Mouse (Mus musculus) Patski (cell line): Measurements from ENCODE around the gene Nos1. TPM values are rescaled to one million over a fixed set of nuclear protein-coding genes. Genes with fewer than 3 reads are reported as not detected.

Source experiments
- ATAC-seq: fragments of 100-300 bp; one replicate; pipeline ENCODE4 v1.8.0; 2021
- CTCF ChIA-PET: fragments of 350-600 bp; sonication (Branson Sonifier 250); formaldehyde crosslinking; loops from one replicate; lab custom pipeline; 2022; ENCODE audit warnings: inconsistent platforms; lab: Charles Lee
- POLR2A ChIA-PET: fragments of 350-600 bp; sonication (Branson Sonifier 250); formaldehyde crosslinking; loops from one replicate; lab custom pipeline; 2022; ENCODE audit warnings: antibody characterized with exemption, inconsistent platforms; lab: Charles Lee
- DNase-seq: peaks from one replicate; pipeline ENCODE4 v3.0.0-alpha.2; 2011; ENCODE audit warnings: low read depth, low spot score
- H3K27me3 ChIP-seq: fragments of 371-371 bp; one replicate; pipeline ENCODE4 v1.5.1; 2021
- CTCF ChIP-seq: fragments of 100-300 bp; IDR thresholded peaks from one replicate; pipeline ENCODE4 v1.5.1; 2021
- in situ Hi-C: fragments of 300-500 bp; cut with MboI; formaldehyde crosslinking; loops from 3 replicates; pipeline ENCODE4 v1.11.1; 2018; ENCODE audit warnings: low pct_unique_long_range_greater_than_20kb, mixed read lengths
- polyA plus RNA-seq: library from polyadenylated mRNA; unstranded; gene quantifications from one replicate; pipeline ENCODE4 v1.2.3, GENCODE M21; 2021

Nos1 gene
- polyA plus RNA-seq, 1 experiment from 2014 or later: 0.01 TPM

GRCm38 (mm10) chr5:117978159-117978697 is 197.4 kb downstream of the Nos1 start:
- in situ Hi-C loops: no loop called here
- no peaks in the 10 kb centered on the region for H3K27me3 ChIP-seq
- ChIA-PET POLR2A (no interaction called here), CTCF (interaction anchor here (1.2 kb wide), 1 partner anchor 91 kb away, joined by 3 read pairs; no protein-coding TSS in a partner anchor)
- DNase-seq (no peak), ATAC-seq (no peak)
- TF ChIP-seq CTCF: no peak

DNA sequence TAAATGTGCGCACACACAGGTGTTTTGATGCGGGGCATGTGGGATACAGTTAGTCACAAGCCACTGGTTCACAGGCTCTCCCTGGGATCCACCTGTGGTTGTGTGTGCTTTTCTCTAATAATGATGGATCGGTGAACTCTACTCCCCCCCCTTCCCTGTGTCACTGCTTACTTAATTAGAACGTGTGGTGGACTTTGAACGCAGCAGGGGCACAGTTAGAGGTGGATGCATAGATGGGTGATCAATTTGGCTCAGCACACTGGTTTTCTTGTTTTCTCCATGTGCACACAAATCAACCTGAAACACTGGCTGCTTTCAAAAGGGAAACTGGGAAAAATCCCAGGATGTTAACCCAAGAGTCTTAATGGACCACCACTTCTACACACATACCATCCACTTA is 198.2 kb downstream of the Nos1 start:
- ChIA-PET CTCF (interaction anchor here (1.8 kb wide), 1 partner anchor 91 kb away, joined by 5 read pairs; no protein-coding TSS in a partner anchor), POLR2A (no interaction called here)
- no peak for TF ChIP-seq CTCF
- no peak for ATAC-seq
- in situ Hi-C loops: no loop called here
- no peak for DNase-seq
- no peaks in the 10 kb centered on the region for H3K27me3 ChIP-seq

GRCm38 (mm10) chr5:117980921-117981320 is 200.1 kb downstream of the Nos1 start:
- ATAC-seq (no peak), DNase-seq (no peak)
- no peaks in the 10 kb centered on the region for H3K27me3 ChIP-seq
- in situ Hi-C loops: no loop called here
- ChIA-PET CTCF (interaction anchor here (1.1 to 1.8 kb wide), 2 partner anchors 10 to 89 kb away, joined by 4 to 5 read pairs; no protein-coding TSS in a partner anchor), POLR2A (interaction anchor here (1.2 kb wide), 1 partner anchor 14 kb away, joined by 3 read pairs; no protein-coding TSS in a partner anchor)
- TF ChIP-seq CTCF: no peak

- ChIA-PET CTCF (interaction anchor here (1.5 kb wide), 1 partner anchor 23 kb away, joined by 3 read pairs; no protein-coding TSS in a partner anchor), POLR2A (interaction anchor here (0.6 kb wide), 1 partner anchor 11 kb away, joined by 3 read pairs; no protein-coding TSS in a partner anchor)
- in situ Hi-C loops: no loop called here
- DNase-seq (no peak), ATAC-seq (no peak)
- H3K27me3 ChIP-seq: no peaks in the 10 kb centered on the region
- no peak for TF ChIP-seq CTCF
These were observed 201.1 kb downstream of the Nos1 start for GRCm38 (mm10) chr5:117981943-117982342.

- POLR2A ChIA-PET: no interaction called here
- DNase-seq (no peak), ATAC-seq (no peak)
- in situ Hi-C loops: no loop called here
- no peaks in the 10 kb centered on the region for H3K27me3 ChIP-seq
- no peak for TF ChIP-seq CTCF
- CTCF ChIA-PET: interaction anchor here (1.7 kb wide), 1 partner anchor 83 kb away, joined by 7 read pairs; no protein-coding TSS in a partner anchor
These were observed 205.5 kb downstream of the Nos1 start for GRCm38 (mm10) chr5:117986327-117986726.

GRCm38 (mm10) chr5:117987891-117988290 is 207.1 kb downstream of the Nos1 start:
- DNase-seq: no peak
- CTCF ChIA-PET: interaction anchor here (1.7 kb wide), 1 partner anchor 82 kb away, joined by 7 read pairs; no protein-coding TSS in a partner anchor

GRCm38 (mm10) chr5:117988367-117988766 is 207.5 kb downstream of the Nos1 start:
- POLR2A ChIA-PET: no interaction called here
- no peaks in the 10 kb centered on the region for H3K27me3 ChIP-seq
- DNase-seq: peak; percentile 90
- in situ Hi-C loops: no loop called here
- TF ChIP-seq CTCF: no peak
- CTCF ChIA-PET: interaction anchor here (1.2 kb wide), 1 partner anchor 14 kb away, joined by 3 read pairs; no protein-coding TSS in a partner anchor
- peak; percentile 76 for ATAC-seq

More at GRCm38 (mm10) chr5:117987891-117988290, 207.1 kb downstream of the Nos1 start:
- POLR2A ChIA-PET: interaction anchor here (1.1 kb wide), 1 partner anchor 12 kb away, joined by 3 read pairs; the partner anchor contains the start of gene Fbxo21
- H3K27me3 ChIP-seq: no peaks in the 10 kb centered on the region
- in situ Hi-C loops: no loop called here
- TF ChIP-seq CTCF: no peak
- ATAC-seq: no peak

DNA sequence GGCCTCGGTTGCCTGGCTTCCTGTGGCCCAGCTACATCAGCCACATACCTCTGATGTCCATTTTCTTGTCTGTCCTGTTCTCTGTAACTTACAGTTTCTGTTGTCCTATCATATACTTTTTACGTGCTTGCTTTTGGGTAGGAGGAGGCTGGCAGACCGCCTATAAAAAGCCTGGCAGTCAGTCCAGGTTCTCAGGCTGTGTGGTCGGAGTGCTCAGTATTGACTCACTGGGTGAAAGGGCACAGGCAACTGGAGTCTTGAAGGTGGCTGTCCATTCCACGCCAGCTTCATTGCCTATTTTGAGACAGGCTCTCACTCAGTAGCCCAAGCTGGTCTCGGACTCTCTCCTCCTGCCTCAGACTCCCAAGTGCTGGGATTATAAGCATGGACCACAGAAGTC is 208.9 kb downstream of the Nos1 start:
- CTCF ChIA-PET: no interaction called here
- ATAC-seq (no peak), DNase-seq (no peak)
- in situ Hi-C loops: no loop called here
- no peak for TF ChIP-seq CTCF
- POLR2A ChIA-PET: no interaction called here
- H3K27me3 ChIP-seq: no peaks in the 10 kb centered on the region

DNA sequence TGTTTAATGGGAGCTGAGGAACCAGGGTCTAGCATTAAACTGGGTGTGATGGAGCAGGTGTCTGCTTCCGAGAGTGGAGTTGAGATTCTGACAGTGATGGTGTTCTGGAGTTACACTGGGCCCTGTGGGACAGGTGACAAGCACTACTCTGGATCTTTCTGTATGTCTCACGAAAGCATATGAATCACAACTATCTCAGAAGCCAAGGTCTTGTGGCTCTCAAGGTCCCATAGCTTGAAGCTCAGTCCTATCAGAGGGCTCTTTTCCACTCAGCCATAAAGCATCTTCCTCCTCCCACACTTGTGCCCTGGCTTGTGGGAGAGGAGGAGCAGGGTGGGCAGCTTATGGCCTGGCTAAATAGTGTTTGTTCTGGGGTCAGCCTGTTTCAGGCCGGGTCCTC is 210.1 kb downstream of the Nos1 start:
- ATAC-seq: no peak
- H3K27me3 ChIP-seq: no peaks in the 10 kb centered on the region
- DNase-seq: no peak
- in situ Hi-C loops: no loop called here
- no peak for TF ChIP-seq CTCF
- ChIA-PET CTCF (interaction anchor here (1.0 kb wide), 1 partner anchor 11 kb away, joined by 4 read pairs; no protein-coding TSS in a partner anchor), POLR2A (no interaction called here)

- CTCF ChIA-PET: interaction anchor here (1.1 to 1.2 kb wide), 2 partner anchors 11 to 76 kb away, joined by 3 to 4 read pairs; no protein-coding TSS in a partner anchor
- in situ Hi-C loops: no loop called here
- POLR2A ChIA-PET: no interaction called here
These were observed 212.7 kb downstream of the Nos1 start for GRCm38 (mm10) chr5:117993550-117993949.

DNA sequence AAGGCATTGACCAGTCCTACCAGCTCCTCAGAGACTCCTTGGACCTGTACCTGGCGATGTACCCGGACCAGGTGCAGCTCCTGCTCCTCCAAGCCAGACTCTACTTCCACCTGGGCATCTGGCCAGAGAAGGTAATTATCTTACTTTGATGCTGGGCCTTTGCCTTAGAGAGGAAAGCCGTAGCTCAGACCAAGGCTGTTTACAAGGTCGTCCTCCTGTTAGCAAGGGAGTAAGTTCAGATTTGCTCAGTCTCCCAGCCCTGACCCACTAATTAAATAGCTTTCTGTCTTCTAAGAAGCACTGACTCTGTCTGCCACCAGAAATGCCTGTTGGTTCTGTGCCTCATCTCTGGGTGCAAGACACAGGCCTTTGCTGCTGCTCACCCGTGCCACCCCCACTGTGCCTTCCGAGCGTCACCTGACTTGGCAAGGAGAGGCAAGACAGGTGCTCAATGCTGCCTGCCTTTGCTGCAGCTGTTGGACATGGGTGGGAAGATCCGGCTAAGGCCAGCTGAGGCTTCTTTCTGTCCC is 214.6 kb downstream of the Nos1 start:
- ChIA-PET POLR2A (interaction anchor here (0.9 kb wide), 1 partner anchor 15 kb away, joined by 3 read pairs; no protein-coding TSS in a partner anchor), CTCF (no interaction called here)
- TF ChIP-seq CTCF: no peak
- in situ Hi-C loops: no loop called here
- H3K27me3 ChIP-seq: no peaks in the 10 kb centered on the region
- DNase-seq (no peak), ATAC-seq (no peak)

More at GRCm38 (mm10) chr5:117993550-117993949, 212.7 kb downstream of the Nos1 start:
- DNase-seq (no peak), ATAC-seq (no peak)
- no peak for TF ChIP-seq CTCF
- no peaks in the 10 kb centered on the region for H3K27me3 ChIP-seq
